Mouse (Mus musculus) hindbrain, embryonic 14.5 days (tissue): ENCODE data around the gene Tsg101. TPM values are rescaled to one million over a fixed set of nuclear protein-coding genes. Genes with fewer than 3 reads are reported as not detected.

Experiments
- ATAC-seq: fragments of 200-750 bp; cut with Nextera tagmentation; 2 replicates; pipeline ENCODE4 v1.8.0; 2017; ENCODE audit warnings: moderate number of reproducible peaks, mild to moderate bottlenecking, moderate TSS enrichment, moderate library complexity; ENCODE audit not compliant: low FRiP score
- DNase-seq: peaks from one replicate; pipeline ENCODE4 v3.0.0-alpha.2; 2015; ENCODE audit warnings: low spot score
- H3K27ac ChIP-seq: fragments of 300-500 bp; sonication (generic); 2 replicates; pipeline ENCODE4 v1.5.1; 2014; ENCODE audit warnings: mild to moderate bottlenecking, moderate library complexity
- H3K27me3 ChIP-seq: fragments of 300-500 bp; sonication (generic); 2 replicates; pipeline ENCODE4 v1.6.1; 2014; ENCODE audit warnings: mild to moderate bottlenecking, low read length, mixed read lengths; ENCODE audit not compliant: control insufficient read depth, insufficient read depth
- H3K36me3 ChIP-seq: fragments of 300-500 bp; sonication (generic); replicated peaks from 2 replicates; pipeline ENCODE4 v1.6.1; 2014; ENCODE audit not compliant: control insufficient read depth, insufficient read depth
- H3K4me1 ChIP-seq: fragments of 300-500 bp; sonication (generic); replicated peaks from 2 replicates; pipeline ENCODE4 v1.6.1; 2014; ENCODE audit warnings: antibody characterized with exemption, low read length, mixed read lengths; ENCODE audit not compliant: control insufficient read depth, insufficient read depth
- H3K4me2 ChIP-seq: fragments of 300-500 bp; sonication (generic); replicated peaks from 2 replicates; pipeline ENCODE4 v1.6.1; 2014; ENCODE audit warnings: mild to moderate bottlenecking, moderate library complexity
- H3K4me3 ChIP-seq: fragments of 300-500 bp; sonication (generic); replicated peaks from 2 replicates; pipeline ENCODE4 v1.5.1; 2014; ENCODE audit warnings: mild to moderate bottlenecking, low read length
- H3K9ac ChIP-seq: fragments of 300-500 bp; sonication (generic); 2 replicates; pipeline ENCODE4 v1.6.1; 2014
- H3K9me3 ChIP-seq: fragments of 300-500 bp; sonication (generic); 2 replicates; pipeline ENCODE4 v1.6.1; 2016; ENCODE audit warnings: low read length; ENCODE audit not compliant: control insufficient read depth
- WGBS: fragments of 180-500 bp; shearing (Covaris S2); extraction: QIAGEN DNeasy Blood & Tissue Kit; methylation state at CpG from one replicate; pipeline ENCODE4 v1.1.7; 2014; 5-methylcytosine and 5-hydroxymethylcytosine counted together
- polyA plus RNA-seq: library from polyadenylated mRNA; unstranded; fragments of >200 nt; fragmentation: Nextera tagmentation; extraction: Ambion mirVana; gene quantifications from 2 replicates; pipeline ENCODE4 v1.2.1, GENCODE M21; 2014

Tsg101 gene
- polyA plus RNA-seq, result 362 and 374 TPM in 2 replicates

- WGBS, result 0% methylated on average over 64 of the region's 75 CpGs
- Histone ChIP-seq H3K4me1 (peaks cover 20% of the 10 kb centered on the region), H3K27ac (peak within 1 kb of the TSS; percentile 97), H3K4me3 (peak within 1 kb of the TSS; percentile 96), H3K9me3 (no peaks in the 10 kb centered on the region), H3K4me2 (peak within 1 kb of the TSS; percentile 61), H3K36me3 (peaks cover 17% of the 10 kb centered on the region), H3K9ac (peak within 1 kb of the TSS; percentile 92), H3K27me3 (no peaks in the 10 kb centered on the region)
- peak; percentile 92 for DNase-seq
- peak; percentile 96 for ATAC-seq
Measured at GRCm38 (mm10) chr7:46919551-46920176, at the start of gene Tsg101. Gene Tsg101, minus strand, starts transcription at chr7:46919969.

- WGBS, result 86% methylated on average over 7 of the region's 7 CpGs
- H3K9me3 ChIP-seq, result no peaks in the 10 kb centered on the region
- no peak overlapping the region for H3K9ac ChIP-seq
- H3K36me3 ChIP-seq, result no peaks in the 10 kb centered on the region
- H3K27ac ChIP-seq, result no peak overlapping the region
- no peaks in the 10 kb centered on the region for H3K27me3 ChIP-seq
- no peak overlapping the region for H3K4me3 ChIP-seq
- DNase-seq (no peak), ATAC-seq (no peak)
- H3K4me1 ChIP-seq, result no peaks in the 10 kb centered on the region
- H3K4me2 ChIP-seq, result no peak overlapping the region
Measured at GRCm38 (mm10) chr7:46964070-46964469, 44.3 kb upstream of the Tsg101 start.

- 0% methylated on average over 9 of the region's 9 CpGs for WGBS
- H3K4me2 ChIP-seq, result peak overlapping the region; percentile 27
- H3K36me3 ChIP-seq, result no peaks in the 10 kb centered on the region
- H3K4me3 ChIP-seq, result no peak overlapping the region
- 0 out of 2 replicates have a peak, but pooled peaks cover 3% of the 10 kb centered on the region for H3K4me1 ChIP-seq
- DNase-seq, result peak; percentile 91
- no peaks in the 10 kb centered on the region for H3K27me3 ChIP-seq
- peak; percentile 77 for ATAC-seq
- no peak overlapping the region for H3K9ac ChIP-seq
- no peaks in the 10 kb centered on the region for H3K9me3 ChIP-seq
- peak overlapping the region; percentile 59; the same call in 1 of the 2 replicates for H3K27ac ChIP-seq
Measured at GRCm38 (mm10) chr7:46962806-46963618, 43.2 kb upstream of the Tsg101 start.

- DNase-seq (peak; percentile 33), ATAC-seq (no peak)
- no peak overlapping the region for H3K4me2 ChIP-seq
- no peaks in the 10 kb centered on the region for H3K27me3 ChIP-seq
- no peak overlapping the region for H3K4me3 ChIP-seq
- no peaks in the 10 kb centered on the region for H3K36me3 ChIP-seq
- no peaks in the 10 kb centered on the region for H3K9me3 ChIP-seq
- H3K4me1 ChIP-seq, result 0 out of 2 replicates have a peak, but pooled peaks cover 3% of the 10 kb centered on the region
- H3K27ac ChIP-seq, result 0 out of 2 replicates have a peak overlapping the region, but pooled peaks have one; percentile 7
- peak overlapping the region; percentile 20; the same call in 1 of the 2 replicates for H3K9ac ChIP-seq
Measured at GRCm38 (mm10) chr7:46962132-46962531, 42.4 kb upstream of the Tsg101 start.

GRCm38 (mm10) chr7:46960991-46961390, 41.2 kb upstream of the Tsg101 start:
- no peak overlapping the region for H3K9ac ChIP-seq
- H3K9me3 ChIP-seq, result no peaks in the 10 kb centered on the region
- H3K27ac ChIP-seq, result no peak overlapping the region
- no peak for DNase-seq
- H3K27me3 ChIP-seq, result no peaks in the 10 kb centered on the region
- 0 out of 2 replicates have a peak, but pooled peaks cover 3% of the 10 kb centered on the region for H3K4me1 ChIP-seq
- H3K36me3 ChIP-seq, result no peaks in the 10 kb centered on the region
- WGBS, result 77% methylated on average over 3 of the region's 3 CpGs
- H3K4me3 ChIP-seq, result no peak overlapping the region
- no peak for ATAC-seq
- H3K4me2 ChIP-seq, result no peak overlapping the region

GRCm38 (mm10) chr7:46958853-46959252, 39.1 kb upstream of the Tsg101 start:
- 18% methylated on average over 9 of the region's 9 CpGs for WGBS
- H3K9me3 ChIP-seq, result no peaks in the 10 kb centered on the region
- no peaks in the 10 kb centered on the region for H3K27me3 ChIP-seq
- H3K27ac ChIP-seq, result no peak overlapping the region
- H3K36me3 ChIP-seq, result peaks cover 11% of the 10 kb centered on the region
- DNase-seq (no peak), ATAC-seq (no peak)
- peak overlapping the region; percentile 69 for H3K4me3 ChIP-seq
- peak overlapping the region; percentile 80 for H3K9ac ChIP-seq
- H3K4me1 ChIP-seq, result 0 out of 2 replicates have a peak, but pooled peaks cover 3% of the 10 kb centered on the region
- H3K4me2 ChIP-seq, result peak overlapping the region; percentile 83

- peak; percentile 89 for DNase-seq
- Histone ChIP-seq H3K36me3 (peaks cover 19% of the 10 kb centered on the region), H3K4me3 (peak within 1 kb of the TSS; percentile 69), H3K9ac (peak within 1 kb of the TSS; percentile 80), H3K9me3 (no peaks in the 10 kb centered on the region), H3K27me3 (no peaks in the 10 kb centered on the region), H3K27ac (peak within 1 kb of the TSS; percentile 38; the same call in 1 of the 2 replicates), H3K4me2 (peak within 1 kb of the TSS; percentile 83), H3K4me1 (0 out of 2 replicates have a peak, but pooled peaks cover 3% of the 10 kb centered on the region)
- 1% methylated on average over 49 of the region's 51 CpGs for WGBS
- peak; percentile 93 for ATAC-seq
Measured at GRCm38 (mm10) chr7:46957831-46958691, 38.3 kb upstream of the Tsg101 start, which contains the start of gene Uevld. Gene Uevld, minus strand, starts transcription at chr7:46958527.

- H3K4me3 ChIP-seq, result no peak overlapping the region
- no peak for ATAC-seq
- DNase-seq, result peak; percentile 49
- H3K9ac ChIP-seq, result no peak overlapping the region
- H3K4me2 ChIP-seq, result no peak overlapping the region
- no peaks in the 10 kb centered on the region for H3K9me3 ChIP-seq
- H3K27me3 ChIP-seq, result no peaks in the 10 kb centered on the region
- WGBS, result 64% methylated on average over 4 of the region's 4 CpGs
- peaks cover 54% of the 10 kb centered on the region for H3K36me3 ChIP-seq
- H3K4me1 ChIP-seq, result no peaks in the 10 kb centered on the region
- no peak overlapping the region for H3K27ac ChIP-seq
Measured at GRCm38 (mm10) chr7:46935847-46936246, 16.1 kb upstream of the Tsg101 start.
